Mouse (Mus musculus) ES-E14 (cell line): Measurements from ENCODE around the gene Psmd14. TPM values are rescaled to one million over a fixed set of nuclear protein-coding genes. Genes with fewer than 3 reads are reported as not detected.

Source experiments
- DNase-seq: peaks from one replicate; pipeline ENCODE4 v3.0.0-alpha.2; 2013; ENCODE audit warnings: low read depth, low spot score
- H3K27ac ChIP-seq: 2 replicates; pipeline ENCODE4 v1.5.1; 2012; ENCODE audit warnings: low read depth, mild to moderate bottlenecking, low read length, moderate library complexity, mixed read lengths; ENCODE audit not compliant: poor library complexity, insufficient read depth, severe bottlenecking
- H3K36me3 ChIP-seq: 2 replicates; pipeline ENCODE4 v1.6.1; 2012; ENCODE audit warnings: mild to moderate bottlenecking, low read length, moderate library complexity, mixed read lengths; ENCODE audit not compliant: control insufficient read depth, poor library complexity, insufficient read depth, severe bottlenecking
- H3K4me1 ChIP-seq, 2 experiments: fragments of 150-350 bp in 1 of 2; sonication (generic) in 1 of 2; 2 replicates each; pipeline ENCODE4 v1.6.1; 2012; ENCODE audit warnings: low read length in 2 of 2, mild to moderate bottlenecking in 1 of 2, mixed read lengths in 1 of 2; ENCODE audit not compliant: control insufficient read depth in 2 of 2, insufficient read depth in 2 of 2, poor library complexity in 1 of 2
- H3K4me3 ChIP-seq, 2 experiments: fragments of 150-350 bp in 1 of 2; sonication (generic) in 1 of 2; 2 replicates each; pipeline ENCODE4 v1.5.1; 2012; ENCODE audit warnings: low read length in 2 of 2, low read depth in 1 of 2, mild to moderate bottlenecking in 1 of 2, mixed read lengths in 1 of 2; ENCODE audit not compliant: insufficient read depth in 1 of 2, poor library complexity in 1 of 2, severe bottlenecking in 1 of 2
- H3K9ac ChIP-seq: 2 replicates; pipeline ENCODE4 v1.6.1; 2012; ENCODE audit warnings: low read depth, mild to moderate bottlenecking, low read length, mixed read lengths; ENCODE audit not compliant: poor library complexity, insufficient read depth, severe bottlenecking
- H3K9me3 ChIP-seq: fragments of 150-350 bp; sonication (generic); 2 replicates; pipeline ENCODE4 v1.6.1; 2012; ENCODE audit warnings: low read depth, mild to moderate bottlenecking, low read length; ENCODE audit not compliant: control insufficient read depth, insufficient read depth
- CHD2 ChIP-seq: IDR thresholded peaks from 2 replicates; pipeline ENCODE4 v1.6.1; 2014; ENCODE audit warnings: mild to moderate bottlenecking, low read depth, low read length, inconsistent platforms
- HCFC1 ChIP-seq: IDR thresholded peaks from 2 replicates; pipeline ENCODE4 v1.6.1; 2012; ENCODE audit warnings: low read length, inconsistent platforms, borderline replicate concordance; ENCODE audit not compliant: insufficient read depth
- MAFK ChIP-seq: IDR thresholded peaks from 2 replicates; pipeline ENCODE4 v1.6.1; 2014; ENCODE audit warnings: mild to moderate bottlenecking, low read depth, low read length, inconsistent platforms; ENCODE audit not compliant: insufficient read depth
- ZC3H11A ChIP-seq: IDR thresholded peaks from 2 replicates; pipeline ENCODE4 v1.6.1; 2012; ENCODE audit warnings: low read depth, mild to moderate bottlenecking, inconsistent platforms, low read length, borderline replicate concordance
- ZNF384 ChIP-seq: IDR thresholded peaks from 2 replicates; pipeline ENCODE4 v1.6.1; 2012; ENCODE audit warnings: low read depth, low read length, inconsistent platforms
- in situ Hi-C, 2 experiments: fragments of 600-800 bp; cut with MboI; formaldehyde crosslinking; loops; one replicate each; pipeline ENCODE4 v1.15.1; 2025; ENCODE audit warnings: low sequenced_read_pairs in 2 of 2, inconsistent platforms in 1 of 2; ENCODE audit not compliant: unreplicated experiment in 2 of 2
- total RNA-seq: library from RNA; depleted of rRNA; stranded (reverse); fragments of 300-350 nt; gene quantifications from 2 replicates; pipeline ENCODE4 v1.2.3, GENCODE M21; 2012

Psmd14 gene
- total RNA-seq, 1 experiment: 164 TPM

- Histone ChIP-seq H3K9me3 (no peaks in the 10 kb centered on the region), H3K4me3 (peak overlapping the region in 1 of 2 experiments; percentile 49; a peak in 2 of 4 replicates), H3K9ac (no peak overlapping the region), H3K4me1 (no peaks in the 10 kb centered on the region), H3K36me3 (no peaks in the 10 kb centered on the region), H3K27ac (no peak overlapping the region)
- no peak for DNase-seq
- in situ Hi-C loops: no loop called here
- TF ChIP-seq ZC3H11A (no peak), HCFC1 (no peak), MAFK (no peak), CHD2 (no peak), ZNF384 (no peak)
Measured at GRCm38 (mm10) chr2:61812536-61812935, 101.0 kb downstream of the Psmd14 start.

- TF ChIP-seq HCFC1: no peak
- TF ChIP-seq ZC3H11A: no peak
- no peak for TF ChIP-seq CHD2
- no peak for TF ChIP-seq MAFK
- Histone ChIP-seq H3K9ac (no peak overlapping the region), H3K4me3 (no peak overlapping the region), H3K9me3 (no peaks in the 10 kb centered on the region), H3K27ac (no peak overlapping the region), H3K36me3 (no peaks in the 10 kb centered on the region), H3K4me1 (no peaks in the 10 kb centered on the region)
- DNase-seq: no peak
- in situ Hi-C loops: no loop called here
Measured at GRCm38 (mm10) chr2:61813106-61813505, 101.6 kb downstream of the Psmd14 start.

- in situ Hi-C loops: no loop called here
- H3K4me1 ChIP-seq: no peaks in the 10 kb centered on the region
- no peak overlapping the region for H3K9ac ChIP-seq
- no peak overlapping the region for H3K27ac ChIP-seq
- no peak for TF ChIP-seq ZC3H11A
- no peak for TF ChIP-seq ZNF384
- no peak for TF ChIP-seq MAFK
- no peak for TF ChIP-seq HCFC1
- H3K36me3 ChIP-seq: no peaks in the 10 kb centered on the region
- H3K4me3 ChIP-seq: no peak overlapping the region
- H3K9me3 ChIP-seq: no peaks in the 10 kb centered on the region
- DNase-seq: no peak
Measured at GRCm38 (mm10) chr2:61813521-61813920, 102.0 kb downstream of the Psmd14 start.

- H3K36me3 ChIP-seq: no peaks in the 10 kb centered on the region
- no peak for DNase-seq
- H3K4me3 ChIP-seq: peak overlapping the region; percentile 9 to 28; a peak in 2 of 4 replicates
- no peaks in the 10 kb centered on the region for H3K4me1 ChIP-seq
- H3K9ac ChIP-seq: no peak overlapping the region
- no peak overlapping the region for H3K27ac ChIP-seq
- in situ Hi-C loops: no loop called here
- TF ChIP-seq HCFC1 (no peak), ZNF384 (0 out of 2 replicates have a peak, but pooled peaks have one; percentile 24), ZC3H11A (no peak), MAFK (no peak)
- H3K9me3 ChIP-seq: no peaks in the 10 kb centered on the region
Measured at GRCm38 (mm10) chr2:61814548-61815473, 103.3 kb downstream of the Psmd14 start.
